Mouse (Mus musculus) heart, embryonic 15.5 days (tissue): Measurements from ENCODE around the gene Med20. TPM values are rescaled to one million over a fixed set of nuclear protein-coding genes. Genes with fewer than 3 reads are reported as not detected.
"Not testable (repeated sequence)": the region's sequence is repeated elsewhere in the genome, so short reads cannot be mapped to it uniquely, and the experiment has no call there.

Experiments
- ATAC-seq: fragments of 200-750 bp; cut with Nextera tagmentation; replicated peaks from 2 replicates; pipeline ENCODE4 v1.8.0; 2017; ENCODE audit warnings: low read depth, moderate TSS enrichment; ENCODE audit not compliant: insufficient number of reproducible peaks, insufficient read depth, low FRiP score
- H3K27ac ChIP-seq: fragments of 300-500 bp; sonication (generic); 2 replicates; pipeline ENCODE4 v1.5.1; 2015; ENCODE audit warnings: mild to moderate bottlenecking, inconsistent platforms
- H3K27me3 ChIP-seq: fragments of 300-500 bp; sonication (generic); 2 replicates; pipeline ENCODE4 v1.6.1; 2015; ENCODE audit warnings: inconsistent platforms
- H3K36me3 ChIP-seq: fragments of 300-500 bp; sonication (generic); 2 replicates; pipeline ENCODE4 v1.6.1; 2015; ENCODE audit warnings: mild to moderate bottlenecking, inconsistent platforms
- H3K4me1 ChIP-seq: fragments of 300-500 bp; sonication (generic); replicated peaks from 2 replicates; pipeline ENCODE4 v1.6.1; 2015; ENCODE audit warnings: inconsistent platforms
- H3K4me2 ChIP-seq: fragments of 300-500 bp; sonication (generic); 2 replicates; pipeline ENCODE4 v1.6.1; 2015; ENCODE audit warnings: inconsistent platforms, mild to moderate bottlenecking, moderate library complexity
- H3K4me3 ChIP-seq: fragments of 300-500 bp; sonication (generic); 2 replicates; pipeline ENCODE4 v1.5.1; 2015; ENCODE audit warnings: mild to moderate bottlenecking, inconsistent platforms
- H3K9ac ChIP-seq: fragments of 300-500 bp; sonication (generic); 2 replicates; pipeline ENCODE4 v1.6.1; 2015; ENCODE audit warnings: mild to moderate bottlenecking, inconsistent platforms
- H3K9me3 ChIP-seq: fragments of 300-500 bp; sonication (generic); replicated peaks from 2 replicates; pipeline ENCODE4 v1.6.1; 2016; ENCODE audit warnings: inconsistent platforms
- WGBS: fragments of 180-500 bp; shearing (Covaris S2); methylation state at CpG from one replicate; pipeline ENCODE4 v1.1.7; 2015; ENCODE audit warnings: mixed read lengths; 5-methylcytosine and 5-hydroxymethylcytosine counted together
- polyA plus RNA-seq: library from polyadenylated mRNA; unstranded; fragments of >200 nt; fragmentation: Nextera tagmentation; extraction: Ambion mirVana; gene quantifications from 2 replicates; pipeline ENCODE4 v1.2.1, GENCODE M21; 2015

Med20 gene
- polyA plus RNA-seq, 1 experiment from 2014 or later: 25.4 TPM

GRCm38 (mm10) chr17:47597261-47597660 is 14.1 kb upstream of the Med20 start:
- Histone ChIP-seq H3K36me3 (peaks cover 51% of the 10 kb centered on the region), H3K4me1 (peaks cover 55% of the 10 kb centered on the region)

DNA sequence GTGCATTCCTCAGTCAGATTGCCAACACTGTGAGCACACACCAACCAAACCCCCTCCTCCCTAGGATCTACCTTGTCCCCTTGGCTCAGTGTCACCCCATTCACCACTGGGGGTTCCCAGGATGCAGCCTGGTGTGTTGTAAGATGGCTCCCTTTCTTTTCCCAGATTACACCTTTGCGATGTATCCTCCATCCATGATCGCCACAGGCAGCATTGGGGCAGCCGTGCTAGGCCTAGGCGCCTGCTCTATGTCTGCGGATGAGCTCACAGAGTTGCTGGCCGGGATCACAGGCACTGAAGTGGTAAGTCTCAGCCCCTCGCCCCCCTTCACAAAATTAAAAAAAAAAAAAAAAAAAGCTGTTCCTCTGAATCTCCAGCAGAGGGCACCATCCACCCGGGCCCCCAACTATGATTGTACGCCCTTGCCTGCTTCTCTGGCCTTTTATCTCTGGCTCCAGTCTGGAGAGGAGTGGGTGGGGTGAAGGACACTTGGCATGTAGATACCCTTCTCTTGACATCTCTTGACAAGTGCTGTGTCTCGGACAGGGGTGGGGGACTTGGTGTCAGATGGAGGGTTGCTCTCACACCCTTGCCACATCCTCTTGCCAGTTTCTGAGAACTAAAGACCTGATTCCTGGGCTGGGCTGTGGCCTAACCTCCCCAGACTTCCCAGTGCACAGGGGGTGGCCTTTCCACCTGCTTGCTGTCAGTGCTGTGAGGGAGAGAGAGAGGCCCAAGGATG is 13.4 kb upstream of the Med20 start:
- no peak for ATAC-seq
- H3K4me1 ChIP-seq: peaks cover 50% of the 10 kb centered on the region
- H3K9me3 ChIP-seq: no peaks in the 10 kb centered on the region
- peak overlapping the region; percentile 86; the same call in 1 of the 2 replicates for H3K4me3 ChIP-seq
- H3K36me3 ChIP-seq: peaks cover 55% of the 10 kb centered on the region
- WGBS: 18% methylated on average over 10 of the region's 10 CpGs
- peak overlapping the region; percentile 95 for H3K27ac ChIP-seq
- peak overlapping the region; percentile 90 for H3K9ac ChIP-seq
- H3K27me3 ChIP-seq: no peaks in the 10 kb centered on the region
- peak overlapping the region; percentile 84; the same call in 1 of the 2 replicates for H3K4me2 ChIP-seq

More at GRCm38 (mm10) chr17:47597261-47597660, 14.1 kb upstream of the Med20 start:
- no peaks in the 10 kb centered on the region for H3K27me3 ChIP-seq
- peak overlapping the region; percentile 86 for H3K4me3 ChIP-seq
- no peaks in the 10 kb centered on the region for H3K9me3 ChIP-seq
- peak overlapping the region; percentile 90 for H3K9ac ChIP-seq
- H3K4me2 ChIP-seq: peak overlapping the region; percentile 84
- ATAC-seq: no peak
- H3K27ac ChIP-seq: peak overlapping the region; percentile 95
- WGBS: 36% methylated on average over 13 of the region's 13 CpGs

DNA sequence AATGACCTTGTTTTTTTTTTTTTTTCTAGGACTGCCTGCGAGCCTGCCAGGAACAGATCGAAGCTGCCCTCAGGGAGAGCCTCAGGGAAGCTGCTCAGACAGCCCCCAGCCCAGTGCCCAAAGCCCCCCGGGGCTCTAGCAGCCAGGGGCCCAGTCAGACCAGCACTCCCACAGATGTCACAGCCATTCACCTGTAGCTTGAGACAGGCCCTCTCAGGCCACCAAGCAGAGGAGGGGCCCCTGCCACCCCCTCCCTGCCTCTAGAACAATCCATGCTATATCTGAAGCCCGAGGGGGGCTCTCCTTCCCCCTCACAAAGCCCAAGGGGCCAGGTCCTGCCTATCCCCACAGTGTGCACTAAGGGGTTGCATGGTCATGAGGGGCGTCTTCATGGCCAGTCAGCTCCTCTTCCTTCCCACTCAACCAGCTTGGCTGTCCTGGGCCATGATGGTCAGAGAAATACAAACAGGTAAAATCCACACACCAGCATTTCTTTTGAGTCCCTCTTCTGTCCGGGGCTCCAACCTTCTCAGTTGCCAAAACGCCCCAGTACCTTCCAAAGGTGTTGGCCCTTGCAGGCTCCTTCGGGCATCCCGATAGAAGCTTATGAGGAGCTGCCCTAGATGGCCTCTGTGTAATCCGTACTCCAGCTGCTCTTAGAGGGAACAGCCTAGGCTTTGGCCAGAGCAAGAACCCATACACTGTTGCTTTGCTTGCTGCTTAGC is 12.6 kb upstream of the Med20 start:
- H3K9me3 ChIP-seq, H3K4me2 ChIP-seq, H3K9ac ChIP-seq, H3K27me3 ChIP-seq, H3K4me3 ChIP-seq, ATAC-seq: not testable (repeated sequence)
- Histone ChIP-seq H3K27ac (peak overlapping the region; percentile 95), H3K36me3 (peaks cover 59% of the 10 kb centered on the region), H3K4me1 (peaks cover 50% of the 10 kb centered on the region)
- WGBS: 73% methylated on average over 10 of the region's 10 CpGs

- no peaks in the 10 kb centered on the region for H3K27me3 ChIP-seq
- WGBS: 67% methylated on average over 11 of the region's 11 CpGs
- no peak for ATAC-seq
- H3K27ac ChIP-seq: peak overlapping the region; percentile 70
- H3K4me2 ChIP-seq: no peak overlapping the region
- H3K36me3 ChIP-seq: peaks cover 65% of the 10 kb centered on the region
- H3K9me3 ChIP-seq: no peaks in the 10 kb centered on the region
- H3K4me3 ChIP-seq: no peak overlapping the region
- H3K9ac ChIP-seq: no peak overlapping the region
- peaks cover 50% of the 10 kb centered on the region for H3K4me1 ChIP-seq
Observed at GRCm38 (mm10) chr17:47599511-47600297, 11.7 kb upstream of the Med20 start.

GRCm38 (mm10) chr17:47600601-47601388 is 10.6 kb upstream of the Med20 start:
- Histone ChIP-seq H3K9me3 (no peaks in the 10 kb centered on the region), H3K36me3 (peaks cover 70% of the 10 kb centered on the region), H3K4me3 (no peak overlapping the region), H3K27ac (peak overlapping the region; percentile 44), H3K9ac (no peak overlapping the region), H3K4me2 (no peak overlapping the region), H3K27me3 (no peaks in the 10 kb centered on the region), H3K4me1 (peaks cover 41% of the 10 kb centered on the region)
- 79% methylated on average over 13 of the region's 13 CpGs for WGBS
- no peak for ATAC-seq

- peaks cover 71% of the 10 kb centered on the region for H3K36me3 ChIP-seq
- H3K4me1 ChIP-seq: peaks cover 35% of the 10 kb centered on the region
- no peak overlapping the region for H3K4me3 ChIP-seq
- ATAC-seq: no peak
- no peaks in the 10 kb centered on the region for H3K27me3 ChIP-seq
- no peak overlapping the region for H3K4me2 ChIP-seq
- no peaks in the 10 kb centered on the region for H3K9me3 ChIP-seq
- peak overlapping the region; percentile 44; the same call in 1 of the 2 replicates for H3K27ac ChIP-seq
- H3K9ac ChIP-seq: no peak overlapping the region
- WGBS: 84% methylated on average over 10 of the region's 10 CpGs
Observed at GRCm38 (mm10) chr17:47601389-47601755, 10.0 kb upstream of the Med20 start.

DNA sequence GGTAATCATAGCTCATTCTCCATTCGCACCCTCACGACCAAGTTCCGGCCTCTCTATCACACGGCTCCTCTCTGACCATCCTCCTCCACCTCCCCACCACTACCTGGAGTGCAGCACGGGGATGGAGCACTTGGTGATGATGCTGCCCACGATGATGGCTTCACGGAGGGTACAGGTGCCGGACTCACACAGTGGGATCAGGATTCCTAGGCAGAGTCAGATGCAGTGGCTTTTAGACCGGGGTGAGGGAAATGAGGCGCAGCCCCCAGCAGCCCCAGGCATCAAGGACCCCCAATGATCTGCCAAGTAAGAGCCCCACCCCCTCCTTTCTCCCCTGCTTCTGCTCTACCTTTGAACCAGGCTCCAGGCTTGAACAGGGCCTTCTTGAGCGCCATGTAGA is 9.1 kb upstream of the Med20 start:
- Histone ChIP-seq H3K4me2 (no peak overlapping the region), H3K4me3 (no peak overlapping the region), H3K4me1 (peaks cover 26% of the 10 kb centered on the region), H3K27ac (no peak overlapping the region), H3K36me3 (peaks cover 77% of the 10 kb centered on the region), H3K27me3 (no peaks in the 10 kb centered on the region), H3K9ac (no peak overlapping the region), H3K9me3 (no peaks in the 10 kb centered on the region)
- WGBS: 93% methylated on average over 11 of the region's 11 CpGs
- ATAC-seq: no peak

DNA sequence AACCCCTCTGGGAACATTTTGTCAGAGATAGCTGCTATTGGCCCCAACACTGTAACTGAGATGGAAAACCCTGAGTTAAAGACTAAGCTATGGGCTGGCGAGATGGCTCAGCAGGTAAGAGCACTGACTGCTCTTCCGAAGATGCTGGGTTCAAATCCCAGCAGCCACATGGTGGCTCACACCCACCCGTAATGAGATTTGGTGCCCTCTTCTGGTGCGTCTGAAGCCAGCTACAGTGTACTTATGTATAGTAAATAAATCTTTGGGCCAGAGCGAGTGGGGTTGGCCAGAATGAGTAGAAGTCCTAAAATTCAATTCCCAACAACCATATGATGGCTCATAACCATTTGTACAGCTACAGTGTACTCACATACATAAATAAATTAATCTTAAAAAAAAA is 5.2 kb upstream of the Med20 start:
- peaks cover 54% of the 10 kb centered on the region for H3K36me3 ChIP-seq
- peaks cover 15% of the 10 kb centered on the region for H3K4me1 ChIP-seq

DNA sequence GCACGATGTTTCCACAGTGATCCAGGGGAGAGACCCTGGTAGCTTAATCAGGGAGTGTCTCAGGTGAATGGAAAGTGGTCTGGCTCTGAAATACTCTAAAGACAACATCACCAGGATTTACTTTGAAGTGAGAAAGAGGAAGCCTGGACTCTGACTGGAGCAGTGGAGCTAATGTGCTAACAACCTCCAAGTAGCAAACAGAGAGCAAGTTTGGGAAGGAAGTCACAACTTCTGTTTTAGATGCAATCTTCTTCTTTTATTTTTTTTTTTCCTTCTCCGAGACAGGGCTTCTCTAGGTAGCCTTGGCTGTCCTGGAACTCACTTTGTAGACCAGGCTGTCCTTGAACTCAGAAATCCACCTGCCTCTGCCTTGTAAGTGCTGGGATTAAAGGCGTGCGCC is 2.2 kb upstream of the Med20 start:
- Histone ChIP-seq H3K27me3 (no peaks in the 10 kb centered on the region), H3K27ac (no peak overlapping the region), H3K36me3 (peaks cover 34% of the 10 kb centered on the region; the same call in 1 of the 2 replicates), H3K9ac (no peak overlapping the region), H3K4me1 (peaks cover 26% of the 10 kb centered on the region), H3K4me2 (no peak overlapping the region), H3K9me3 (no peaks in the 10 kb centered on the region), H3K4me3 (no peak overlapping the region)
- no peak for ATAC-seq
- 90% methylated on average over 4 of the region's 4 CpGs for WGBS

More for the DNA sequence above, 5.2 kb upstream of the Med20 start:
- Histone ChIP-seq H3K9me3 (no peaks in the 10 kb centered on the region), H3K27ac (no peak overlapping the region), H3K9ac (no peak overlapping the region), H3K4me2 (no peak overlapping the region), H3K4me3 (no peak overlapping the region), H3K27me3 (no peaks in the 10 kb centered on the region)
- ATAC-seq: no peak
- WGBS: 70% methylated on average over 5 of the region's 5 CpGs

DNA sequence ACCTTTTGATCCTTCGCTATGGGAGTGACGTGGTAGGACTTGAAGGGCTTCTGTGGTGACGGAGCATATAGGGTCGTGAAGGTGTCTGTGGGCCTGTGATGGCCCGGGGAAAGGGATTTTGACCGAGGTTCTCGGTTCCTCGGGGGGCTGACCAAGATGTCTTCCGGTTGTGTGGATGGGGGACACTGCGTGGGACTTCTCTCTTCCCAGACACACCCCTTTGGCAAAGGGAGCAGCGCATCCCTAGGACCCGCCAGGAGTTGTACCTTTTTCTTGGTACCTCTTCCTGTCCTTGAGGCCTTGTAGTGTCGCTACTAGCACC is 240 bp downstream of the Med20 start:
- Histone ChIP-seq H3K4me3 (peak overlapping the region; percentile 74), H3K9me3 (no peaks in the 10 kb centered on the region), H3K36me3 (peaks cover 25% of the 10 kb centered on the region; the same call in 1 of the 2 replicates), H3K27me3 (no peaks in the 10 kb centered on the region), H3K9ac (peak overlapping the region; percentile 71), H3K4me1 (peaks cover 26% of the 10 kb centered on the region), H3K27ac (peak overlapping the region; percentile 53), H3K4me2 (peak overlapping the region; percentile 85)
- ATAC-seq: no peak
- under 1% methylated on average over 13 of the region's 13 CpGs for WGBS
